Mouse (Mus musculus) neural tube, embryonic 10.5 days (tissue): Measurements from ENCODE around the gene Mcu.

Experiments
- DNase-seq: peaks from one replicate; pipeline ENCODE4 v3.0.0-alpha.2; 2017; ENCODE audit warnings: low spot score; ENCODE audit errors: extremely low spot score

Mcu gene

DNA sequence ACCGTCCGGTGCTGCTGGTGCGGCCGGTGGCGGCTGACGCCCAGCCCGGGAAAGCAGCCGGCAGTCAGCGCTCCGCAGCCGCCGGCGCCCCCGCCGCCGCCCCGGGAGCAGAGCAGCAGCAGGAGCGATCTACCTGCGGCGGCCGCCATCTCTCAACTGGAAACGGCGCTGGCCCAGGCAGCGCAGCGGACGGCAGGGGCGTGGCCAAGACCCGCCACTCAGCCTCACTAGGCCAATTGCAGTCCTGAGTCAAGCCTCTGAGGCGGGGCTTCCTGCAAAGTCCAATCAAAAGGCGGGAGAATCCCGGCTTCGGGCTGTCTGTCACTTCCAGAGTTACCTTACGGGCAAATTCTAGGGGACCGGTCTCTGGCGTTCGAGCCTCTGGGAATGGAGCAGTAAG, at the start of gene Mcu:
TSS of gene Mcu (minus strand) at position 171 of the 400 bp plus-strand sequence.
- peak; percentile 95 for DNase-seq

DNA sequence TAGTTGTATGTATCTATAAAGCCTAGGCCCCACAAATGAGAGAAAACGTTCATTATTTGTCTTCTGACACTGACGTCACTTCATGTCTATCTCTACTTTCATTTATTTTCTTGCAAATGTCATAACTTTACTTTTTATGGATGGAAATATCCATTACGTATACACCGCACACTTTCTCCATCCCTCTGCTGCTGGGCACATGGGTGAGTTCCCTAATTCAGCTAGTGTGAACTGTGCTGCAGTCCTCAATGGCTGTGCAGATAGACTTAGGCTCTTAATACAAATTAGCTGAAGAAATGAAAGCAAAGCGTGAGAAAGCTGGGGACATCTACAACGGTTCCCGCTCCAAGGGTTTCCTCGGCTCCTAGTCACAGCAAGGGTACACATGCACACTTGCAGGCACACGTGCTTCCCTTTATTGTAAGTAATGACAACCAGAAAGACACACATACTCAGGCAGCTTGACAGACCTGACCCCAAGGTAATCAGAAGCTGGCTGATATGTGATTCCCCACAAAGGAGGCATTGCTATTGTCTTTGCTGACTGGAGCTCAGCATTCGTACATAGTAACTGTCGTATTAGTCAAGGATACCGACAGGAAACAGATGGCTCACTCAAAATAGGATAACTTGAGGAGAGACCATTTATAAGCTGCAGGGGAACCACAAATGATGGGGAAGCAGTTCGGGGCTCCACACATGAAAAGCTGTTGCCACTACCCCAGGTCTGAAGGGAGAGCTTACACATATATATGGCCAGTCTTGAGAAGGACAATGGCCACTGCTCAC, 49.2 kb upstream of the Mcu start:
- no peak for DNase-seq

DNA sequence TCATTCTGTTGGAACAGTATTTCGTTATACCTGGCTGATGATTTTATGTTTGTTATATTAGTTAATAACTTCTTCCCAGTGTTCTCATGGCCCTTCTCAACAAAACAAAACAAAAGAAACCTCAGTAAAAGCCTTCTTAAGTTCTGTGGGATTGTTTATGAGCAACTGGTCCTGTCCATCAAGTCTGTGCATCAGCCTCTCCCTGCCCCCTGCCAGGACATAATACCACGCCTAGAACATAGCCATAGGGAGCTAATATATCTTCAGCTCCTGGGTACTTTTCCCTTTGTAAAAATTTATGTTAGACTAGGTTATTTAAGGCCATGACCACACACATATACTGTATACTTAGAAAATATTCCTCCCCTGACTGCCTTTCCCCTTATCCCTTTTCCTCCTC, 48.3 kb upstream of the Mcu start:
- no peak for DNase-seq

DNA sequence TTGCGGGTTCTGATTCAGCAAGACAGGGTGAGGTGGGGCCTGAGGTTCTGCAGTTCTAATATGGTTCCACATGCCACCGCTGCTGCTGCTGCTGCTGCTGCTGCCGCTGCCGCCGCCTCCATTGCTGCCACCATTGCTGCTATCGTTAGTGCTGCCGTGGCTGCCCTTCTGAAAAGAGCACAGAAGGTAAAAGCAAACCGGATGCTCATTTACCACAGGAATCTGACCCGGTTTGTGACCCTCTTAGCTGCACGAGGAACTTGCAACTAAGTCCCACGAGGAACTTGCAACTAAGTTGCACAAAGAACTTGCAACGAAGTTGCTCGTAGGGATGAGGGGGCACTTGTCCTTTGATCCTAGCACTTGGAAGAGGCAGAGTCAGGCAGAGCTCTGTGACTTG, 40.3 kb upstream of the Mcu start:
- DNase-seq, result no peak

DNA sequence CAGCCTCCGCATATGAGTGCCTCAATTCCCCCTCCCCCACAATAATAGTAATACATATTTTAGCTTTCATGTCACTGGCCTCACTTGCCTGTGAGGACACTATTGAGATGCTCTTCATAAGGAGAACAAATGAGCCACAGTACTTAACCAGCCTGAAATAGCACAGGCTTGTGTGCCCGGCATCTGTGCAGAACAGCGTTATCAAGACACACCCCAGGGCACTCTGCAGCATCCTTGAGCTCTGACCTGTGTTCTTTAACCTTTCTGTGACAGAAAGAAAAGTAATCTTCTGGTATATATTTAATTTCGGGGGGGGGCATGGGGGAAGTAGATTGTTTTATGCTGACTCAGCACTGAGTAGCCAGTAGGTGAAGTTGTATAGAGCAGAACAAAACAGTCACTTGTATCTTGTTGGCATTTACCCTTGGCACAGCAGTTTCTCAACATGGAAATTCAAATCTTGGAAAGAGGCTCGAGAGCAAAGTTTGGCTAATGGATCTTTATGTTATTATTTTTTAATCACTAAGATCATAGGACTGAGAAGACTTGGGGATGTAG, 30.4 kb upstream of the Mcu start:
- DNase-seq, result no peak

DNA sequence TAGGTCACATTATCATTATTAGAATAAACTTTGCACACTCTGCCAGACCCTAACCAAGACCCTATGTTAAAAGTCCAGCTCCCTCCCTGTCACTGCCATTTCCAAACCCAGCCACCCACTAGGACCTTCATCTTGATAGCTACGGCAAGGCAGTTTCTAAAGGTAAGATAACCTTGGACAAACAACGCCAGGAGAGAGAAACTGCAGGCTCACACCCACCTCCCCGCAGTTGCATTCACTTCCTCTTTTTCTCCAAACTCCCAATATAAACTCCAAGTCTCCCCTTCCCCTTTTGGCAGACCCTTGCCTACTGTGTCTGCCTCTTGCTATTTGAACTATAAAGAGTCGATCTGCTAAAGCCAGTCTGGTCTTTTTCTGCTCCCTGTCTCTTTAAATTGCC, 28.7 kb upstream of the Mcu start:
- no peak for DNase-seq

DNA sequence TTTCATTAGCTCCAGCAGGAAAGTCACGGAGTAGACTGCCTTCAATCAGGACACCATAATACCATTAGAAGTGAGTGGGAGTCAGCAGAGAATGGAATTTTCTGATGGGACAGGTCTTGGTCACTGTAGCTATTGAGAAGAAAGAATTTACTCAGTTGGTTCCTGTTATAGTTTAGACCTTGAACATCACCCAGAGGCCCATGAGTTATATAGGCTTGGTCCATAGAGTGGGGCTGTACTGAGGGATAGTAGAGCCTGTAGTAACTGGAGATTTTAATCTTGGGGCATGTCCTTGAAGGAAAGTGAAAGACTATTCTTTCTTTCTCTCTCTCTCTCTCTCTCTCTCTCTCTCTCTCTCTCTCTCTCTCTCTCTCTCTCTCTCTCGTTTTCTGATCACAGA, 28.2 kb upstream of the Mcu start:
- no peak for DNase-seq

DNA sequence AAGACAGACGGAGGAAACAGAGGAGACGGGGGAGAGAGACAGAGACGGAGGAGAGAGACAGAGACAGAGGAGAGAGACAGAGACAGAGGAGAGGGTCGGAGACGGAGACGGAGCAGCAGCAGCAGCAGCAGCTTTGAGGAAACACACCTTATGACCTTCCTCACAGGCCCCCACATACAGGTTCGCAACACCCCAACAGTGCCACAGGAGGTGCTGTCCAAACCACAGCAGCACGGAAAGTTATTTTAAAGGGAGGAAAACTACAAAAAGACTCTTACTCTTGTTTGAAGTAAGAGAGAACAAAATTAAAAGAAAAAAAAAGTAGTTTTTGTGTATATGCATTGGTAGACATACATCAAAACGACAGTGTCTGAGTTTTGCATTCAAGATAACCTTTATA, 27.2 kb upstream of the Mcu start:
- no peak for DNase-seq

DNA sequence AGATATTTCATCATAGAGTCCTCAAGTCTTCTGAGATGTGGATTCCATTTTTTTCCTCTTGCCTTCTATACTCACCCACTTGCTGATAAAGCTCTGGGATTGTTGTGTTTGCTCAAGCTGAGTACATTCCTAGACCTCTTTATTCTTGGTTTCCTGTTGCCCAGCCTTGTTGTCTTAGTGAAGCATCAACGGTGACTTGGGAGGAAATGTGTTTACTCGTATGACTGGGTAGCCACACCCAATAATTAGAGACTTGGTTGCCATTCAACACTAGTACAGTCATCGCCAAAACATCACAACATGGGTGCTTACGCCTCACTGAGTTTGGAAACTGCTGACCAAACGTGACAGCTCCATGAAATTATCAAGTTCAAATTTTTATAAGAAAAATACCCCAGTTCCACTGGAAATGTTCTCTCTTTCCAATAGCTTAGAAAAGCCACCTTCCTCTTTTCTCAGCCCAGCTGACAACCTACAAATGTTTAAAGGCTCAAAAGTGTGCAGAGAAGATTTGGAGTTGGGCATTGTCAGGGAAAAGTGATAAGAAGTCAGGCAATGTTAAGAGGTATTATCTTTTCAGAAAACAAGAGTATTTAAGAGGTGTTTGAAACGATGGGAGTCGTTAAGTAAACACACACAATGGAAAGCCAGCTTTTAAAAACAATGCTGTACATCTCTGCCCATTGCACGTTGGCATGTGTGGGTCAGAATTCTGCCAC, 26.3 kb upstream of the Mcu start:
- no peak for DNase-seq

DNA sequence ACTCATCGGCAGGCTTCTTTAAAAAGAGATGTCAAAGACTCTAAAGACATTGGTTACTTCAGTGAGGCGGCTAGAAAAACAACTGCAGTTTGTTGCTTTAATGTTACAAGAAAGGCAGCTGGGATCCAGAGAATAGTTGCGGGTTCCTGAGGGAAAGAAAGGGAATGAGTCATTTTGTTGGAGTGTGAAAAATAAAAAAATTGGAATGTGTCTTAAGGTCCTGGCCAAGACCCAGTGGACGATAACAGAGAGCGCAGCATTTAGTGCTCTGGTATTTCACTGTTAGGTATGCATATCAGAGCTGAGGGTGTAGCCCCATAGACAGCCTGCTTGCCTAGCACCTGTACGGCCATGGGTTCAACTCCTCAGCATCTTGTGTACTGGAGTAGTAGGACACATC, 22.1 kb upstream of the Mcu start:
- no peak for DNase-seq

DNA sequence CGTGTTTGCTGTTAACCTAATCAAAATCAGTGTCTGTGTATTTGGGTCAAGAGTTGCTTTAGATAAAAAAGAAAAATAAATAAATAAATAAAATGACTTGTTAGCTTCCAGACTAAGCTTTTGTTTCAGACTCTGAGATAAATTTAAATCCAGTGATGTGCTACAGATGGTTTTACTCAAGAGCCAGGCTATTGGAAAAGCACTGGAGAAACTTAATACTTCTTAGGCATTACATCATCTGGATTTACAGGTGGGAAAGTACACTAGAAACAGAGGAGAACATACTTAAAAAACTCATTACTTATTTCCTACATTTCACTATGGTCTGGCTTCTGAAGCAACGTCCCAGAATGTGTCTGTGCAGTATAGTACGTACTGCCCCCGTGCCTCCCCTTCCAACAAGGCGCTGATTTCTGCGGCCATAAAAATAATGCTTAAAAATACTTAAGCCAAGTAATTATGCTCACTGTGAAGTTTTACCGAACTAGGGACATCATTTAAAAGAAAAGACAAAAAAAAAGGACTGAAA, 21.2 kb upstream of the Mcu start:
- no peak for DNase-seq

DNA sequence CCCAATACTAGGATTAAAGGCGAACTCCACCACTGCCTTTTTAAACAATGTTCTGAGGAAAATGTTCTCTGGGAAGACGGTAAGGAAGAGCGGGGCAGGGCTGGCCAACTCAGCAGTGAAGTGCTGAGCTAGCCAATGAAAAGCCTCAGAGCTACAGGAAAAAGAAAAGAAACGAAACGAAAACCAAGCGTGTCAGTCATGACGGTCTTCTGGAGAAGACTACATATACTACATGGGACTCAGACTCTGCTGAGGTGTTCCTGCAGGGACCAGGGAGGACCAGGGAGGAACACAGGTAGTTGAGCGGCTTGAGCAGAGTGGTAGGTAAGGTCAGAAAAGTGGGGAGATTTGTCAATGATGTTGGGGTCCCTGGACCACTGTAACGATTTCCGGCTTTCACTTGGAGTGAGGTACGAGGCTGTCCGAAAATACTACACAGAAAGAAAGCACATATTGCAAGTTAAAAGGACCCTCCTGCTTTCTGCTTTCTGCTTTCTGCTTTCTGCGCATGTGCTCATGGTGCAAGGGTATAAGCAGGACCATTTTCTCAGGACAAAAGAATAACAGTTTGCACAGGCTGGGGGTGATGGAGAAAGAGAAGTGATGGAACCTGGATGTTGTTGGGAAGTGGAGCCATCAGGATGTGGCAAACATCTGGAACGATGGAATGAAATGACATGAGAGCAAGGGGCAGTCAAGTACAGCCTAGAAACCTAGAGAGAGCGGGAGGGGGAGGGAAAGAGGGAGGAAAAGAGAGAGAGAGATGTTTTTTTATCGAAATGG, 20.4 kb upstream of the Mcu start:
- DNase-seq, result no peak

DNA sequence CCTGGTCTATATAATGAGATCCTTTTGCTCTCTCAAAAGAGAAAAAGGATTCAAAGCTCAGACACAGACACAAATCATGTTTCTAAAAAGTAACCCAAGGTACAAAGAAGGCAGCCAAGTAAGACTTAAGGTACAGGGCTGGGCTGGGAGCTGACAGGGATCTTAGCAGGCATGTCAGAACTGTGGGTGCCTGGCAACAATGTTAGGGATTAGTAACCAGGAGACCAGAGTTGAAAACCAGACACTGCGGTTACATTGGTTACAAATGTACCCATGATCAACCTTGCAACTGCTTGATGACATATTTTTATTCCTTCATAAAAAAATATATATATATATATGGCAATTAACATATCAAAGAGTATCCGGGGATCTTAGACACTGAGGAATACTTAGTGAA, 19.6 kb upstream of the Mcu start:
- DNase-seq, result no peak

DNA sequence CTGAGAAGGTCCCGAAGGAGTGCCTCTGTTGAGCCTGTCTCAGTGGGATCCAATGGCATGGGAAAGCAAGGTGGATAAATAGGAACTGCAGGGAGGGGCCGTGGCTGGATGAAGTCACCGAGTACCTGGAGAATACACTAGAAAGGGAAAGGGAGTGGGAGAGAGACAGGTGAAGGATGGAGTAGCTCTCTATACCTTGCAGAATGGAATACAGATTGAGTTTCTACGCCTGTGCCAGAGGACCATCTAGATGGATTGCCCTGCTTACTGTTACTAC, 13.0 kb upstream of the Mcu start:
- no peak for DNase-seq

DNA sequence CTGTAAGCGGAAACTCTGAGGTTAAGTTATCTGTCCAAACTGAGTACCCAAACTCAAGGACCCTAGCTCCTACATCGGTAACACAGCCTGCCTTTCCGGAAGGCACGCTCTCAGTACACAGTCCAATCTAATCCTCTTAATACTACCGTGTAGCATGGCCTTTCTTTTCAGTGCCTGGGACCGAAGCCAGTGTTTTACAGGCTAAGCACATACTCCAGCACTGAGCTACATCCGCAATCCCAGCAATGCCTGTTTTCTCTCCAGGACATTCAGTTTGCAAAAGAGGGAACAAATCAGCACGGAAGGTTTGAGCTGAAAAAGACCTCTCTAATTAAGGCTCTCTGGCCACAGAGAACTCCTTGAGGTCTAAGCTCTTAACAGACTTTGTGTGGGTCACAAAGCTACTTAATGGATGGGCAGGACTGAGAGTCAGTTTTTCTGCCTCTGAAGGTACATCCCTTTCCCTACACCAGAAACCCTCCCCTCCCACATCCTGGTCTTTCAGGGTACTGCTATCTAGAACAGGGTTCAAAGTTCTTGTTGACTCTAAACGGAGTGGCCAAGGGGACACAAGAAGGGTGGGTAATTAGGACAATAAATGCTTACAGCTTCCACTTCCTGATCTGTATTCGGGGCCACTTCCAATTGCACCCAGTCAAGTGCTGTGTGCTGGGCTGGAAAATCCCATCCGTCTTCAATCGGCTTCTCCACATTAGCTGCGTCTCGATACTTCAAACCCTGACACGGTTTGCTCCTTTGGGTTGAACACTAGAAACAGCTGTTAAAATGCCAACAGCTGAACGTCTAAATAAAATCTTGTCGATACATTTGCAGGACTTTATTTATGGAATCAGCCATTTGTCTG, 12.4 kb upstream of the Mcu start:
- DNase-seq, result no peak

DNA sequence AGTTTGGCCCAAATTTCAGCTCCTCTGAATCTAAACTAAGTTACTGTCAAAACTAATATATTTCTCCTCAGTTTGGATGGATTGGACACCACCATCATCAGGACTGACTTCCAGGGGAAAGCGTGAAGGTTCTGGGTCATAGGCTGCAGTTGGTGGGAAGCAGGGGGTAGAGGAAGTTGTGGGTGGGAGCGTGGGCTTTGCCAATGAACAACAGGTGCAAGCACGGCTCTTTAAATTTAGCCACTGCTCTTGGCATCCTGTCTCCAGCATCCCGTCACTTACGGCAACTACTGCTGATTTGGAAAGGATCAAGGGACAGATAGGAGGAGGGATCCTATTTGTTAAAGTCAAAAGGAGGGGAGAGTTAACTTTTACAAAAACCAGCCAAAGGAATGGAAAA, 7.0 kb upstream of the Mcu start:
- DNase-seq, result no peak

DNA sequence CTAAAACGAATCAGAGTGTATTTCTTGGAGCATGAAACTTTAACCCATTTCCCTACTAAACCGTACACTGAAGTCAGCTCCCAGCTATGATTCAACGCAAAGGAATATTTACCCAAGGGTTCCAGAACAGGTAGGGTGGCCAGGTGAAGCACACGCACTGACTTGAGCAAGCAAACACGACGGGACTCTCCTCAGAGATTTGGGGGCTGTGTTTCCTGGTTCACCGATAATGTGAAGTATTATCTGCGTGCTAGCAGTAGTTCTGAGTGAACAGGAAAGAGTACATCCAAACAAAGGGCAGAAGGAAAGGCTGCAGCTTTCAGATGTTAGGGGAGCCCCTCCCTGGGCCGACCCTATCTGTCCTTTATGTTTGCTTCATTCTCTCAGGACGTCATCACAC, 4.9 kb upstream of the Mcu start:
- DNase-seq, result no peak

DNA sequence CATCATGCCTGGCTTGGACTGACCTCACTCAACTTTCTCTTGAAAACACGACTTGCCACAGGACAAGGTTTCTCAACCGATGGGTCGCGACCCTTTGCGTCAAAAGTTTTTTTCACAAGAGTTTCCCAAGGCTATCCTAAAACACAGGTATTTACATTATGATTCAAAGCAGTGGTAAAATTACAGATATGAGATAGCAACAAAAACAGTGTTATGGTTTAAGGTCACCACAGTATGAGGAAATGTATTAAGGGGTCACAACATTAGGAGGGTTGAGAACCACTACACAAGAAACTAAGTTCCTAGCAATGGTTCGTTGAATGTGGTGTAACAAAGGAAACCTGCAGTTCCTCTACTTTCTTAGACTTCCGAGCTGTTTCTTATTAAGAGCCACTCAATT, 1.3 kb upstream of the Mcu start:
- no peak for DNase-seq

DNA sequence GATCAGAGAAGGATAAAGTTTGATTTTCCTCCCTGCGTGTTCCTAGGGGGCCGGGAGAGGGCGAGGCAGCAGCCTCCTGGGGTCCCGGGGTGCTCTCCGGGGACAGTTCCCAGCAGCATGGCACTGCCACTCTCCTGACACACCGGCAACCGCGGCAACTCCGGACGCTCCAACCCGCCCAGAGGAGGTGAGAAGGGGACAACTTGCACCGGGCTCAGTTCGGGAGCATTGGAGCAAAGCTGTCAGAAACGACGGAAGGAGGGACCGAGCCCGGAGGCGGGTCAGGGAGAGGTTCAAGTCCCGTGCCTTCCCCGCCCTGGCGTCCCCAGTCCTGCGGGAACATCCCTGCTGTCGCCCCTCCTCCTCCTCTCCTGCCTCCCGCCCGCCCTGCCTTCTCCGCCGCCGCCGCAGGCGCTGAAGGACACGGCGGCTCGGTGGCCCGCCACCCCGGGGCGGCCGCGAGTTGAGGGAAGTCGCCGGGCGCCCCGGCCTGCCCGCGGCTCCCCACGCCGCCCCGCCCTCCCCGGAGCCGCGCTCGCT, 441 bp downstream of the Mcu start, which contains the start of gene Gm10322:
TSS of gene Gm10322 (plus strand) at position 83 of the 540 bp plus-strand sequence.
- no peak for DNase-seq

DNA sequence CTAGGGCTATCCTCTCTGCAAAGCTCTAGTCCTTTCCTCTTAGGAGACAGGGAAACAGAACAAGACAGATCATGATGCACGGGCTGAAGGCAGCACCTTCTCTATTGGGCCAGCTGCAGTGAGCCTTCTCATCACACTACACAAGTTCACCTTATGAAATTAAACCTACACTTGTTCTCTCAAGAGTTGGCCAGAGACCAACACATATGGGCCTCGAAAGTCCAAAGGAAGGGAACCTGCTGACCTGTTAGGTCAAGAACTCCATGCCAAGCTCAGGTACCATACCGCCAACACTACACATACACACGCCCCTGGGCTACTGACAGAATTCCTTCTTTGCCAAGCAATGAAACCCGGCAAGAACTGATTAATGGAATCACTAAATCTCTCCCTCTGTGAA, 1.1 kb downstream of the Mcu start:
- no peak for DNase-seq

DNA sequence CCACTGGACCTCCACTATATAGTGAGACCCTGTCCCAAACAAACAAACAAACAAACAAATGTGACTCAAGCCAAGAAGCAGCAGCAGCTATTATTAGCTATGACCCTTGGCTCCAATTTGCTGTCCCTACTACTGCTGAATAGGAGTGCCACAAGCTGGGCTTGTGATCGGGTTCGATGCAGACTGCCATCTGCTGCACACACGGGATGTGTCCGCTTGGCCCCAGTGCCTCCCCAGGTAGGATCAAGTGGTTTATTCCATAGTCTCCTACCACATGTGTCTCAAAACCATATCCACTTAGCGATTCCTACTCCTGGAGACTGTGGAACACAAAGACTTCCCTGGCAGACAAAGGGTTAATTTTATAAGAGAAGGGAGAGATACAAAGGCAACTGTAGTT, 2.4 kb downstream of the Mcu start:
- DNase-seq, result no peak
